Mouse (Mus musculus) kidney, embryonic 15.5 days (tissue): ENCODE data around the gene Cntrob. TPM values are rescaled to one million over a fixed set of nuclear protein-coding genes. Genes with fewer than 3 reads are reported as not detected.
"Not testable (repeated sequence)": the region's sequence is repeated elsewhere in the genome, so short reads cannot be mapped to it uniquely, and the experiment has no call there.

ENCODE experiments used
- ATAC-seq: fragments of 200-750 bp; cut with Nextera tagmentation; replicated peaks from 2 replicates; pipeline ENCODE4 v1.8.0; 2017; ENCODE audit warnings: moderate TSS enrichment; ENCODE audit not compliant: low FRiP score
- H3K27ac ChIP-seq: fragments of 300-500 bp; sonication (generic); 2 replicates; pipeline ENCODE4 v1.5.1; 2015; ENCODE audit warnings: mild to moderate bottlenecking, inconsistent platforms
- H3K27me3 ChIP-seq: fragments of 300-500 bp; sonication (generic); 2 replicates; pipeline ENCODE4 v1.6.1; 2015; ENCODE audit warnings: inconsistent platforms
- H3K36me3 ChIP-seq: fragments of 300-500 bp; sonication (generic); 2 replicates; pipeline ENCODE4 v1.6.1; 2015; ENCODE audit warnings: inconsistent platforms
- H3K4me1 ChIP-seq: fragments of 300-500 bp; sonication (generic); 2 replicates; pipeline ENCODE4 v1.6.1; 2015; ENCODE audit warnings: inconsistent platforms
- H3K4me2 ChIP-seq: fragments of 300-500 bp; sonication (generic); 2 replicates; pipeline ENCODE4 v1.6.1; 2015; ENCODE audit warnings: moderate library complexity, mild to moderate bottlenecking, inconsistent platforms
- H3K4me3 ChIP-seq: fragments of 300-500 bp; sonication (generic); replicated peaks from 2 replicates; pipeline ENCODE4 v1.5.1; 2015; ENCODE audit warnings: mild to moderate bottlenecking, inconsistent platforms
- H3K9ac ChIP-seq: fragments of 300-500 bp; sonication (generic); 2 replicates; pipeline ENCODE4 v1.6.1; 2015; ENCODE audit warnings: mild to moderate bottlenecking, inconsistent platforms
- H3K9me3 ChIP-seq: fragments of 300-500 bp; sonication (generic); replicated peaks from 2 replicates; pipeline ENCODE4 v1.6.1; 2016; ENCODE audit warnings: inconsistent platforms
- WGBS: fragments of 180-500 bp; shearing (Covaris S2); methylation state at CpG from one replicate; pipeline ENCODE4 v1.1.7; 2015; ENCODE audit warnings: mixed read lengths; 5-methylcytosine and 5-hydroxymethylcytosine counted together
- polyA plus RNA-seq: library from polyadenylated mRNA; unstranded; fragments of >200 nt; fragmentation: Nextera tagmentation; extraction: Ambion mirVana; gene quantifications from 2 replicates; pipeline ENCODE4 v1.2.1, GENCODE M21; 2015

Gene Cntrob
- polyA plus RNA-seq, 1 experiment from 2014 or later: 23.9 TPM

GRCm38 (mm10) chr11:69322693-69323471 is 693 bp downstream of the Cntrob start:
- WGBS: 18% methylated on average over 18 of the region's 18 CpGs
- Histone ChIP-seq H3K27me3 (peaks cover 15% of the 10 kb centered on the region; the same call in 1 of the 2 replicates), H3K4me2 (peak overlapping the region; percentile 87), H3K4me1 (peaks cover 52% of the 10 kb centered on the region), H3K4me3 (peak overlapping the region; percentile 70), H3K9ac (peak overlapping the region; percentile 87), H3K9me3 (no peaks in the 10 kb centered on the region), H3K36me3 (peaks cover 30% of the 10 kb centered on the region), H3K27ac (peak overlapping the region; percentile 93)
- ATAC-seq: no peak

- H3K9ac ChIP-seq: peak overlapping the region; percentile 87; the same call in 1 of the 2 replicates
- WGBS: 78% methylated on average over 6 of the region's 6 CpGs
Measured at GRCm38 (mm10) chr11:69322010-69322409, 1.6 kb downstream of the Cntrob start.

DNA sequence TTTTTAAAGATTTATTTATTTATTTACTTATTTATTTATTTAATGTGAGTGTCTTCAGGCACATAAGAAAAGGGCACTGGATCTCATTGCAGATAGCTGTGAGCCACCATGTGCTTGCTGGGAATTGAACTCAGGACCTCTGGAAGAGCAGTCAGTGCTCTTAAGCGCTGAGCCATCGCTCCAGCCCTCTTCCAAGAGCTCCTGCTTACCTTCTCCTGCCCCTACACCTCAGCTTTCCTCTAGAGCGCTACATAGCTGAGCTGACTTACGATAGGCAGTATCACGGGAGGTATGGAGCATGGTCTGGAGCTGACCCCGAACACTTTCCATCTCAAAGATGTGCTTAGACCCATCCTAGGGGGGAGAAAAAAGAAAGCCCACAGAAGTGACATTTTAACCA is 2.0 kb downstream of the Cntrob start:
- ATAC-seq: no peak
- Histone ChIP-seq H3K36me3 (peaks cover 43% of the 10 kb centered on the region), H3K9me3 (no peaks in the 10 kb centered on the region), H3K27me3 (peaks cover 2% of the 10 kb centered on the region; the same call in 1 of the 2 replicates), H3K4me1 (peaks cover 41% of the 10 kb centered on the region), H3K9ac (peak overlapping the region; percentile 87; the same call in 1 of the 2 replicates), H3K4me3 (no peak overlapping the region; the same call in 1 of the 2 replicates), H3K27ac (no peak overlapping the region), H3K4me2 (no peak overlapping the region)
- WGBS: 93% methylated on average over 6 of the region's 6 CpGs

More at GRCm38 (mm10) chr11:69322010-69322409, 1.6 kb downstream of the Cntrob start:
- Histone ChIP-seq H3K36me3 (peaks cover 39% of the 10 kb centered on the region), H3K4me1 (peaks cover 46% of the 10 kb centered on the region), H3K27me3 (peaks cover 6% of the 10 kb centered on the region; the same call in 1 of the 2 replicates), H3K4me2 (peak overlapping the region; percentile 87), H3K9me3 (no peaks in the 10 kb centered on the region), H3K4me3 (peak overlapping the region; percentile 70), H3K27ac (0 out of 2 replicates have a peak overlapping the region, but pooled peaks have one; percentile 93)
- no peak for ATAC-seq

- ATAC-seq, H3K9me3 ChIP-seq, H3K27ac ChIP-seq, H3K27me3 ChIP-seq, H3K4me3 ChIP-seq, H3K9ac ChIP-seq, H3K4me2 ChIP-seq: not testable (repeated sequence)
- peaks cover 70% of the 10 kb centered on the region for H3K36me3 ChIP-seq
- H3K4me1 ChIP-seq: peaks cover 15% of the 10 kb centered on the region
- 87% methylated on average over 3 of the region's 3 CpGs for WGBS
Measured at GRCm38 (mm10) chr11:69318000-69318399, 5.6 kb downstream of the Cntrob start.

DNA sequence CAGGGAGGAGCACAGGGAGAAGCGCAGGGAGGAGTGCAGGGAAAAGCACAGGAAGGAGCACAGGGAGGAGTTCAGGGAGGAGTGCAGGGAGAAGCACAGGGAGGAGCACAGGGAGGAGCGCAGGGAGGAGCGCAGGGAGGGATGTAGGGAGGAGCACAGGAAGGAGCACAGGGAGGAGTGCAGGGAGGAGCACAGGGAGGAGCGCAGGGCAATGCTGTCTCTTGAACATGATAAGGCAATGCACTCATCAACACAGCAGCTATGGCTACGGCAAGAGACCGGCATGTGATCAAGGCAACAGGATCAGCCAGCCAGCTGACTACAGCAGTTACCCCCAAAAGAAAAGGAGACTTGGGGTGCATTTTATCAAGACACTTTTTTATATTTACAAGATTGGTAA is 7.2 kb downstream of the Cntrob start:
- 96% methylated on average over 6 of the region's 6 CpGs for WGBS
- peaks cover 84% of the 10 kb centered on the region for H3K36me3 ChIP-seq
- no peak overlapping the region for H3K4me2 ChIP-seq

DNA sequence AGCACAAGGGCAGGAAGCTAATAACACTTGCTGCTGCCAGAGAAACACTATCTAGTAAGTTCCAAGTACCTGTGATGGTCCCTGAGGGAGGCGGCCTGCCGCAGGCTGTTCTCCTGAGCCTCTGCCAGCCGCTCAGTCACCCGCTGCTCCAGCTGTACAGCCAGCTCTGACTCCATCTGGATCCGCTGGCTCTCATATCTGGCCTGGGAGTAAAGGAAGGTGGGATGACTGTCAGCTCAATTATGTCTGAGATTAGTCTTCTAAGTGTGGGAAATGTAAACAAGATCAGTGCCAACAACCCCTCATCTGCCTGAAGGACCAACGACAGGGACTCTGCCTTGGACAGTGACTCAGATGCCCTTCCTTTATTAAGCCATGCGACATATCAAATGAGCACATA is 12.3 kb downstream of the Cntrob start:
- no peak for ATAC-seq
- 76% methylated on average over 7 of the region's 7 CpGs for WGBS
- no peak overlapping the region for H3K27ac ChIP-seq
- no peak overlapping the region for H3K4me2 ChIP-seq
- H3K27me3 ChIP-seq: no peaks in the 10 kb centered on the region
- no peak overlapping the region for H3K4me3 ChIP-seq
- no peak overlapping the region for H3K9ac ChIP-seq
- H3K36me3 ChIP-seq: peaks cover 91% of the 10 kb centered on the region
- H3K4me1 ChIP-seq: no peaks in the 10 kb centered on the region
- H3K9me3 ChIP-seq: no peaks in the 10 kb centered on the region

More for the DNA sequence above, 7.2 kb downstream of the Cntrob start:
- no peak overlapping the region for H3K27ac ChIP-seq
- no peak overlapping the region for H3K9ac ChIP-seq
- no peaks in the 10 kb centered on the region for H3K4me1 ChIP-seq
- H3K9me3 ChIP-seq: no peaks in the 10 kb centered on the region
- no peak overlapping the region for H3K4me3 ChIP-seq
- no peaks in the 10 kb centered on the region for H3K27me3 ChIP-seq
- no peak for ATAC-seq

GRCm38 (mm10) chr11:69306039-69306438 is 17.5 kb downstream of the Cntrob start:
- no peak for ATAC-seq
- peaks cover 96% of the 10 kb centered on the region for H3K36me3 ChIP-seq
- H3K4me1 ChIP-seq: no peaks in the 10 kb centered on the region
- H3K27ac ChIP-seq: no peak overlapping the region
- no peaks in the 10 kb centered on the region for H3K9me3 ChIP-seq
- H3K9ac ChIP-seq: no peak overlapping the region
- H3K4me2 ChIP-seq: no peak overlapping the region
- WGBS: 90% methylated on average over 2 of the region's 2 CpGs
- no peak overlapping the region for H3K4me3 ChIP-seq
- H3K27me3 ChIP-seq: no peaks in the 10 kb centered on the region

GRCm38 (mm10) chr11:69305291-69305690 is 18.3 kb downstream of the Cntrob start:
- WGBS: 80% methylated on average over 9 of the region's 9 CpGs
- no peaks in the 10 kb centered on the region for H3K4me1 ChIP-seq
- no peak overlapping the region for H3K9ac ChIP-seq
- peaks cover 91% of the 10 kb centered on the region for H3K36me3 ChIP-seq
- no peak overlapping the region for H3K4me3 ChIP-seq
- H3K4me2 ChIP-seq: no peak overlapping the region
- no peaks in the 10 kb centered on the region for H3K9me3 ChIP-seq
- no peak overlapping the region for H3K27ac ChIP-seq
- ATAC-seq: no peak
- H3K27me3 ChIP-seq: no peaks in the 10 kb centered on the region

GRCm38 (mm10) chr11:69302817-69303216 is 20.8 kb downstream of the Cntrob start:
- Histone ChIP-seq H3K9ac (no peak overlapping the region), H3K4me3 (no peak overlapping the region), H3K4me1 (no peaks in the 10 kb centered on the region), H3K4me2 (no peak overlapping the region), H3K9me3 (no peaks in the 10 kb centered on the region), H3K27ac (no peak overlapping the region), H3K27me3 (no peaks in the 10 kb centered on the region), H3K36me3 (peaks cover 89% of the 10 kb centered on the region)
- 87% methylated on average over 7 of the region's 7 CpGs for WGBS
- no peak for ATAC-seq

- H3K4me1 ChIP-seq: no peaks in the 10 kb centered on the region
- H3K4me3 ChIP-seq: no peak overlapping the region
- no peaks in the 10 kb centered on the region for H3K9me3 ChIP-seq
- H3K4me2 ChIP-seq: no peak overlapping the region
- 81% methylated on average over 7 of the region's 7 CpGs for WGBS
- no peak overlapping the region for H3K27ac ChIP-seq
- H3K27me3 ChIP-seq: no peaks in the 10 kb centered on the region
- H3K9ac ChIP-seq: no peak overlapping the region
- no peak for ATAC-seq
- peaks cover 51% of the 10 kb centered on the region for H3K36me3 ChIP-seq
Measured at GRCm38 (mm10) chr11:69298231-69298630, 25.3 kb downstream of the Cntrob start.

GRCm38 (mm10) chr11:69297799-69298198 is 25.8 kb downstream of the Cntrob start:
- Histone ChIP-seq H3K27ac (no peak overlapping the region), H3K9me3 (no peaks in the 10 kb centered on the region), H3K4me2 (no peak overlapping the region), H3K9ac (no peak overlapping the region), H3K27me3 (no peaks in the 10 kb centered on the region), H3K4me3 (no peak overlapping the region), H3K36me3 (peaks cover 47% of the 10 kb centered on the region), H3K4me1 (no peaks in the 10 kb centered on the region)
- 95% methylated on average over 2 of the region's 2 CpGs for WGBS
- ATAC-seq: no peak

GRCm38 (mm10) chr11:69295286-69295685 is 28.3 kb downstream of the Cntrob start:
- Histone ChIP-seq H3K36me3 (peaks cover 27% of the 10 kb centered on the region), H3K9ac (no peak overlapping the region), H3K27ac (no peak overlapping the region), H3K4me2 (no peak overlapping the region), H3K4me1 (no peaks in the 10 kb centered on the region), H3K9me3 (no peaks in the 10 kb centered on the region), H3K4me3 (no peak overlapping the region), H3K27me3 (no peaks in the 10 kb centered on the region)
- ATAC-seq: no peak
- 90% methylated on average over 3 of the region's 3 CpGs for WGBS
